Mouse (Mus musculus) testis, adult 2 months (tissue): ENCODE data around the gene Unc119b.

Experiments
- CTCF ChIP-seq: fragments of 200-500 bp; IDR thresholded peaks from 2 replicates; pipeline ENCODE4 v1.5.1; 2012; ENCODE audit warnings: low read depth, mild to moderate bottlenecking, inconsistent platforms, low read length, moderate library complexity; ENCODE audit not compliant: control insufficient read depth, insufficient read depth, insufficient replicate concordance
- POLR2A ChIP-seq: fragments of 200-500 bp; IDR thresholded peaks from 2 replicates; pipeline ENCODE4 v1.6.1; 2012; ENCODE audit warnings: low read depth, mild to moderate bottlenecking, inconsistent platforms, low read length, moderate library complexity; ENCODE audit not compliant: control insufficient read depth

DNA sequence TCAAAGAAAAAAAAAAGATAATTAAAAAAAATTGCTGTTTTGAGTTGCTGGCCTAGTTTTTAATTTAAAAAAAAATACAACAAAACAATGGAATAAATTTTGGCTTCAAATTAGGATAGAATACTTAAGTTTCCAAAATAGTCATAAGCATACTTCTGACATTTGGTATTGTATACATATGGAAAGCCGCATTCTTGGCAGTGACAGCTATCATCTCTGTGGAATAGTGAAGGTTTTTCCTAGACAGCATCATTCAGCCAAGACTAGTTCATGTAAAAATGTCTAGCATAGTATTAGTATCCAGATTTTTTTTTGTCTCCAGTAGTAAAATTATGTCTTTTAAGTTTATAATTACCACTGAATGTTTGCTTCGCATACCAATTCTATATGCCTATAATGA lies 49.1 kb downstream of the Unc119b start:
- TF ChIP-seq CTCF (no peak), POLR2A (no peak)
